Mouse (Mus musculus) frontal cortex, adult (tissue): ENCODE results near the gene Naa40.
A peak's percentile ranks its signal among the peaks of the same experiment; 100 is the strongest.

ENCODE experiments used
- ATAC-seq: cut with Nextera tagmentation; 2 replicates; pipeline ENCODE4 v1.9.2; 2017; ENCODE audit warnings: mild to moderate bottlenecking, moderate library complexity, mixed read lengths; ENCODE audit not compliant: low TSS enrichment

Naa40 gene

GRCm38 (mm10) chr19:7182273-7182949, 58.6 kb downstream of the Naa40 start:
- 0 out of 2 replicates have a peak, but pooled peaks have one; percentile 22 for ATAC-seq

DNA sequence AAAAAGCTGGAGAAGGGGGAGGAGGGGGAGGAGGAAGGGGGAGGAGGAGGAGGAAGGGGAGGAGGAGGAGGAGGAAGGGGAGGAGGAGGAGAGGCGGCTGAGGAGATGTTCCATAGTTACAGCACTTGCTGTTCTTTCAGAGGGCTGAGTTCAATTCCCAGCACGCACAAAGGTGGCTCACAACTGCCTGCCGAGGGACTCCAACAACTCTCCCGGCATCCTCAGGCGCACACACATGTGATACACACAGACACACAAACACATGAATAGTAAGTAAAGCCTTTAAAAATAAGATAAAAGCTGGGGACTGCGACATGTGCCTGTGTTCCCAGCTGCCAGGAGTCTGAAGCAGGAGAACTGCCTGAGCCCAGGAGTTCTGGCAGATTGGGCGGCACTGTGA, 59.5 kb downstream of the Naa40 start:
- ATAC-seq = no peak

GRCm38 (mm10) chr19:7180756-7181405, 60.1 kb downstream of the Naa40 start:
- no peak for ATAC-seq

DNA sequence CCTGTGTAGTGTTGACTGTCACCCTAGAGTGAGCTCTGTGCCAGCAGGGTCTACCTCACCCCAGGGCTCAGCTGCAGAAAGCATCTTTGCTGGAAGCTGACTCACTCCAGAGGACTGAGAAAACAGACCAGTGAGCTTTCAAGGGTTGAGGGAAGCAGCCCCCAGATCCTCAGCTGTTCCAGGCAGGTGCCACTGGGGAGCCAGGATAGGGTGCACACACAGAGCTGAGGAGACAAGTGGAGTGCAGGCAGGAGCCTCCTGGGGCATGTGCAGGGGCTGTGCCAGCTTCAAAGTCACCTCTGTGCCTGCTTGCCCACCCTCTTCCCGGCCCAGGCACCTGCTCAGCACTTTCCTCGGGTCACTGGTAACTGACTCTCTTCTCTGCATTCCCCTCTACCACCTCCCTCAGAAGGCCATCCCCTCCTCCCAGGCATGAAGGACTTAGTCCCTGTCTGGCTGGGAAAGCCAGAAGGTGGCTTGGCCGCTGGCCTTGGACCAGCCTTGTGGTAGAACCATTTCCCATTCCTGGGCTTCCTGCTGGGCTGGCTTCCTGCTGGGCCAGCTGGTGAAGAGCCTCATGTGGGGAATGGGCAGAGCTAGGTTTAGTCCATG, 62.0 kb downstream of the Naa40 start:
- ATAC-seq = no peak

- 0 out of 2 replicates have a peak, but pooled peaks have one; percentile 27 for ATAC-seq
These were observed 63.0 kb downstream of the Naa40 start for GRCm38 (mm10) chr19:7177804-7178511.

DNA sequence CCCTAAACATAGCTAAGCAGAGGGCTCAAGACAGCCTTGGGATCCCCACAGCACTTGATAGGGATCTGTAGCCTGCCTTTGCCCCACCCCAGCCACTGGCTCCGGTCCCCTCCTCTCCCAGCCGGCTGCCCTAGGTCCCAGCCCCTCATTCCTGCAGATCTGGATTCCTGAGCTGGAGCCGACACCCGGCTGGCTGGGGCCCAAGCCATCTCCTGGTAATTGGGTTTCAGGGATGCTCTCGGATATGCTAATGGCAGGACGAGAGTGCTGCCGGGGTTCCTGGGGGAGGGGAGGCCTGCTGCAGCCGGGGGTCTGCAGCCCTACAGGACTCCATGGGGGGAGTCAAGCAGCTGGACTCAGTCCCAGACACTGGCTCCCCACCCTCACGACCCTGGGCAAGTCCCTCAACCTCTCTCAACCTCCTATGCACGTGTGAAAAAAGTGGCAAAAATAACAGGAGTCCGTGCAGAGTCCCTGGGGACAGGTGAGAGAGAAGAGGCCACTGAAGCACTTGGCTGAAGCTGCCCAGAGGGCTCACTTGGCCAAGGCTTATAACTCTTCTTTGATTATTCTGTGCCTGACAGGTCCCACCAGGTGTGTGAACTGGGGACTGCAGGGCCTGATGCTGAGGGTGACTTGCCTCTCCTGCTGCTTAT, 64.8 kb downstream of the Naa40 start:
- no peak for ATAC-seq
